Mouse (Mus musculus) left cerebral cortex, adult 11 months (tissue): Measurements from ENCODE around the gene Scrn2.

Experiments
- DNase-seq: peaks from one replicate; pipeline ENCODE4 v3.0.0; 2022; ENCODE audit warnings: low spot score

Scrn2 gene

GRCm38 (mm10) chr11:97018583-97019344 is 11.0 kb upstream of the Scrn2 start:
- no peak for DNase-seq

DNA sequence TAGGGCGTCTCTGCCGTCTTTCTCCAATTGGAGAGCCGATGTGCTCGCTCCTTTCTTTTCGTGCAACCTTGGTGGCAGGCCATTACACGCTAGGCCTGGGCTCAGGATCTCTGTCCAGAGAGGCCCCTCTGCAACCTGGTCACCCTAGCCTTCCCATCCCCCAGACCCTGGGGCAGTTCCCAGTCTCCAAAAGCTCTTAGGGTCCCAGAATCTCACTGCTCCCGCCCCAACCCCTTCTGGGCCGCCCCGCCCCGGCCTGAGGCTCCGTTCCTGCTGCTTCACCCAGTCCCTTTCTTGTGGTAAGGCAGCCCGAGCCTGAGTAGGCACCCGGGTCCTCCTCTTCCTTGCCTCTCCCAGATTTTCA is 10.4 kb upstream of the Scrn2 start:
- no peak for DNase-seq

DNA sequence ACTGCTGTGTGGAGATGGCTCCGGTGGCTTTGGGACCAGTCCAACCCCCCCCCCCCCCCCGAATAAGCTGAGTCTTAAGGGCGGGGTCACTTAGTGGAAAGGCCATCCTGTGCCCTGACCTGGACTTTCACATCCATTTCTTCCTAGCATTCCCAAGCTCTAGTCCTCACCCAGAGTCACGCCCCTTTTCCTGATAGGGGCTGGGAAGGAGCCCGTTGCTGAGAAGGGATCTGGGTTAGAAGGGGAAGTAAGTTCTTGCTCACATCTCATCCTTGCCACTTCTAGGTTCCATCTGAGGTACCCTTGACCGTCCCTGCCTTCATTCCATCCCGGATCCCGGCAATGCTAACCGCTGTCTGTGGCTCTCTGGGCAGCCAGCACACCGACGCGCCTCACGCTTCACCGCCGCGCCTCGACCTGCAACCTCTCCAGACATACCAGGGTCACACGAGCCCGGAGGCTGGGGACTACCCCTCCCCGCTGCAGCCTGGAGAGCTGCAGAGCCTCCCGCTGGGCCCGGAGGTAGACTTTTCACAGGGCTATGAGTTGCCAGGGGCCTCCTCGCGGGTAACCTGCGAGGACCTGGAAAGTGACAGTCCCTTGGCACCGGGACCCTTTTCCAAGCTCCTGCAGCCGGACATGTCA is 8.5 kb upstream of the Scrn2 start:
- DNase-seq = no peak

DNA sequence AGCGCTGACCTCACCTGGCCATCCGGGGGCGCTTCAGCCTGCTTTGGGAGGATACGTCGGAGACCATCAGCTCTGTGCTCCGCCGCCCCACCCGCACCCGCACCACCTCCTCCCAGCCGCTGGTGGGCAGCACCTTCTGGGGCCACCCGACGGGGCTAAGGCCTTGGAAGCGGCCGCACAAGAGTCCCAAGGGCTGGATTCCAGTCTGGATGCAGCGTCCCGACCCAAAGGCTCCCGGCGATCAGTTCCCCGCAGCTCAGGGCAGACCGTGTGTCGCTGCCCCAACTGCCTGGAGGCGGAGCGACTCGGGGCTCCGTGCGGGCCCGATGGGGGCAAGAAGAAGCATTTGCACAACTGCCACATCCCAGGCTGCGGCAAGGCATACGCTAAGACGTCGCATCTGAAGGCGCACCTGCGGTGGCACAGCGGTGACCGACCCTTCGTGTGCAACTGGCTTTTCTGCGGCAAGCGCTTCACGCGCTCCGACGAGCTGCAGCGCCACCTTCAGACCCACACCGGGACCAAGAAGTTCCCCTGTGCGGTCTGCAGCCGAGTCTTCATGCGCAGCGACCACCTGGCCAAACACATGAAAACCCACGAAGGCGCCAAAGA is 7.8 kb upstream of the Scrn2 start:
- no peak for DNase-seq

DNA sequence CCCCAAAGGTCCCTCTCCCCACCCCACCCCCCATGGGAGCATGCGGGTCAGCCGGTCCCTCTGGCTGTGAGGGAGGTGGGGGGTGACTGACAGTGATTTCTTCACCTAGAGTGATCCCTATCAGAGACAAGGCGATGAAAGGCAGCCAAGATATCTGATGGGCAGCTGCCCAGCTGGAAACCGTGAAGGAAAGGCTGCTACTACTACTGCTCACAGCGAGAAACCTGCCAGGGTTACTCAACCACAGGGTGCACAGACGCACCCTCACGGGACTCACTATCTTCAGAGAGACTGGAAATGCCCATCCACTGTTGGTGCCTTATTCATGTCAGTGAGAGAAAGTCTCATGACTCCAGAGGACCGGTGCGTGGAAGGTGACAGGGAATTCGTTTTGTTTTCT is 4.8 kb upstream of the Scrn2 start:
- DNase-seq = no peak

- peak; percentile 64 for DNase-seq
Measured at GRCm38 (mm10) chr11:97025721-97026344, 3.9 kb upstream of the Scrn2 start.

DNA sequence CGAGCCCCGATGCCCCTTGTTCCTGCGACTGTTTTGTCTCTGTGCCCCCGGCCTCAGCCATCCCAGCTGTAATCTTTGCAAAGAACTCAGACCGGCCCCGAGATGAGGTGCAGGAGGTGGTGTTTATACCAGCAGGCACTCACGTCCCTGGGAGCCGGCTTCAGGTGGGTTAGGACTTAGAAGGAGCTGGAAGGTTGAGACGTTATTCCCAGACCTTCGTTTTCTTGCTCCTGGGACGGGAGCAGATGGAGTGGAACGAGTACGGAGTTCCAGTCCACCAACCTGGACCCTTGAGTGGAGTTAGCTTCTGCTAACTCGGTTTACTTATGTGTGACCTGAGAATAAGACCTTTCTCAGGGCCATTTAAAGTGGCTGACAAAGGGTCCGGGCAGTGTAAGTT is 688 bp downstream of the Scrn2 start:
- DNase-seq = no peak

GRCm38 (mm10) chr11:97031977-97032376 is 2.2 kb downstream of the Scrn2 start:
- DNase-seq = no peak

DNA sequence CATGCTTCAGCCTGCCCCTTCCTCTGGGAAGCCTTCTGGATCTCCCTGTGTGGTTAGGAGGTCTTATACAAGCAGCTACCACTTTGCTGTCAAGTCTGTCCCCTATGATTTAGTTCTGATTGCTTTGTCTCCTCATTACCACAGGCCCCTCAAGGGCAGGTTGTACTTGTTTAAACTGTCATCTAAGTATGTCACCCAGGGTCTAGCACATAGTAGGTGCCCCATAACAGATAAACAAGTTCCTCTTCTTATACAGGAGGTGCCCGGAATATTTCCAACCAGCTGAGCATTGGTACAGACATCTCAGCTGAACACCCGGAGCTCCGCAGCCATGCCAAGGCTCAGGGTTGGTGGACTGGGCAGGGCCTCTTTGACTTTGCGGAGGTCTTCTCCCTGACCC is 2.8 kb downstream of the Scrn2 start:
- no peak for DNase-seq

DNA sequence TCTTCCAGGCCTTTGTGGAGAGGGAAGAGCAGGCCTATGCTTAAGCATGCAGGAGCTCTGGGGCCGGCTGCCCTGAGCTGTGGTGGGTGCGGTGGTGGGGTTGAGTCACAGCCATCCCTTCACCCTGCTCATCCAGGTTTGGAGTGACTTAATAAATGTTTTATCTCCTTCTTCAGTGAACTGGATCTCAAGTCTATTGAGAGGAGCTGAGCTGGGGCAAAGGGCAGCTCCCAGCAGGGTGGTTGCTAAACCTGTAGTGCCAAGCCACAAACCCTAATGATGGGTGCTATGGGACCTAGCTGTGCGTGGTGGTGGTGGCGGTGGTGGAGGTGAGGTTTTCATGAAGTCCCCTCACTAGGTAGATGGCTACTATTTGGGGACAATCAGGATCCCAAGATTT is 4.0 kb downstream of the Scrn2 start:
- no peak for DNase-seq

DNA sequence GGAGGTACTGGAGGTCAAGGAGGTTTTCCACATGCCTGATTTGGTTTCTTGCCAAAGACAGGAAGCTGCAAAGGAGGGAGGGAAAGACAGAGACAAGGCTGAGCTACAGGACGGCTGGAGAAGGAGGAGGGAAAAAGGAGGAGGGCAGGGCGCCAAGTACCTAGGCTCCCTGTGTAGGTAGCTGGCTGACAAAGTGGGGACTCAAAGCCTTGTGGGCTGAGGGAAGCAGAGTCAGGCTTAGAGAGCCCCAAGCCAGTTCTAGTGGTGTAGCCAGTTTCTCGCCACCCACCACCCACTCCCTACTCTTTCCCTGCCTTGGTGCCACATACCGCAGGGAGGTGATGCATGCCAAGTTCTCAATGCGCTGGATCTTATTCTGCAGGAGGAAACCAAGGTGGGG is 6.4 kb downstream of the Scrn2 start:
- no peak for DNase-seq

GRCm38 (mm10) chr11:97038881-97039280 is 9.1 kb downstream of the Scrn2 start:
- no peak for DNase-seq

- DNase-seq = no peak
Measured at GRCm38 (mm10) chr11:97040301-97041021, 10.7 kb downstream of the Scrn2 start.

DNA sequence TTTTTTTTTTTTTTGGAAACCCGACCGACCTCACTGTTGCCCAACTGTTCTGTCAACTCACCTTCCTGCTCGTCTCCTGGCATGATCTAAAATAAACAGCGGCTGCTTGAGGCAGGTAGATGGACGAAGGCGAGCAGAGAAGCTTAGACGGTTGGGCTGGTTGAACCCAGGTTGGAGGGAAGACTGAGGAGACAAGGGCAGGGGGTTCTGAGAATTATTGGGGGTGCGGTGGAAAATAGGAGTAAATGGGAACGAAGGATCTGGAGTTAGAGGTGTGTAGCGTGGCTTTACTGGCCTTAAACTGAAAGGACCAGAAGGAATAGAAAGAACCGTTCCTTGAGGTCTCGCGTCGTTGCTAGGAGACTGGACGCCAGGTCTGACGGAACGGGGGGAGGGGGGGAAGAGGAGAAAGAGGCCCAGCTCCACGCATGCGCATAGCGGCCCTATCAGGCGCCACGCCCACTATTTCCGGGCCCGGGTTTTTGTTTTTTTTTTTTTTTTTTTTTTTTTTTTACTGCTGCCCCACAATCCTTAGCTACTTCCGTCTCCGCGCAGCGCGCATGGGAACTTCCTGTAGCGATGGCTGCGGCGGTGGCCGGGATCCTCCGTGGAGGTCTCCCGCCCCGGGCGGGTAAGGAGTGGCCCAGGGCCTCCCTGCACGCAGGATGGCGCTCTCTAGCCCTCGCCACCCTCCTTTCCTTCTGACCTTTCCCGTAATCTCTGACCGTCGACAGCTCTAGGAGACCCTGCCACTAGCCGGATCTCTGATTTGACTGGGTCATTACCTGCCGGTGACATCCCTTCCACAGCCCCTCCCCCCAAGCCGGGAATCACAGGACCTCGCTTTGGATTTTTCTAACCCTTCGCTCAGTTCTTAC is 11.5 kb downstream of the Scrn2 start, which contains the start of the genes Lrrc46 and Mrpl10:
Gene Lrrc46, minus strand, starts transcription at position 386 of the 878 bp plus-strand sequence.
Gene Mrpl10, plus strand, starts transcription at position 539 of the 878 bp plus-strand sequence.
- DNase-seq = peak; percentile 75

- no peak for DNase-seq
Measured at GRCm38 (mm10) chr11:97044902-97045301, 15.2 kb downstream of the Scrn2 start.

DNA sequence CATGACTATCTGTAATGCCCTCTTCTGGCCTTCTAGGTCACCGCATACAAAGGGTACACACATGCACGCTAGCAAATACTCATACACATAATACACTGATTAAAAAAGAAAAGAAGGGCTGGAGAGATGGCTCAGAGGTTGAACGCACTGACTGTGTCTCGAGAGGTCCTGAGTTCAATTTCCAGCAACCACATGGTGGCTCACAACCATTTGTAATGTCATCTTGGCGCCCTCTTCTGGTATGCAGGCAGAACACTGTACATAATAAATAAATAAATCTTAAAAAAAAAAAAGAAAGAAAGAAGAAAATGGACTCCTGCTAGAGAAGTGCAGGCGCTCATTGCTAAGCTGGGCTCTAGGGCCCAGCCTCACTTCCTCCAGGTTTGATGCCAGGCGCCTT is 16.1 kb downstream of the Scrn2 start:
- no peak for DNase-seq

DNA sequence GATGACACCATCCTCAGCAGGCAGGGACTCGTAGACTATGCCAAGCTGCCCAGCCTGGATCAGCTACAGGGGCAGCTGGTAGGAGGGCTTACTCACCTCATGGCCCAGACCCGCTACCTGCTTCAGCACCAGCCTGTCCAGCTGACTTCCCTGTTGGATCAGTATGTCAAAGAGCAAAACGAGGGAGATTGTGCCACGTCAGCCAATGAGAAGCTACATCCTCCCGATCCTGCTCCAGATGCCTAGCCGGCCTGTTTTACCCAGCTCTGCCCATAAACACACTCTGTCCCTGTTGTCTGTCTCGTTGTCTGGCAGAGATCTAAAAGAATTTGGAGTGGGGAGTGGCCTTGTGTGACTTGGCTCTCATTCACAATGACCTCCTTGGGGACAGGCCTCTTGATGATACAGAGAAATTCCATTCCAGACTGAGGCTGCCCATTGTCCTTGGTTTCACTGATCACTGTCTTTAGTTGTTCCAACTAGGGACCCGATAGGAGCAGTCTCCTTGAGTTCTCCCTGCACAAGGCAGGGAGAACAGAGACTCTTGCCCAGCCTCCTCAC is 18.4 kb downstream of the Scrn2 start:
- no peak for DNase-seq

DNA sequence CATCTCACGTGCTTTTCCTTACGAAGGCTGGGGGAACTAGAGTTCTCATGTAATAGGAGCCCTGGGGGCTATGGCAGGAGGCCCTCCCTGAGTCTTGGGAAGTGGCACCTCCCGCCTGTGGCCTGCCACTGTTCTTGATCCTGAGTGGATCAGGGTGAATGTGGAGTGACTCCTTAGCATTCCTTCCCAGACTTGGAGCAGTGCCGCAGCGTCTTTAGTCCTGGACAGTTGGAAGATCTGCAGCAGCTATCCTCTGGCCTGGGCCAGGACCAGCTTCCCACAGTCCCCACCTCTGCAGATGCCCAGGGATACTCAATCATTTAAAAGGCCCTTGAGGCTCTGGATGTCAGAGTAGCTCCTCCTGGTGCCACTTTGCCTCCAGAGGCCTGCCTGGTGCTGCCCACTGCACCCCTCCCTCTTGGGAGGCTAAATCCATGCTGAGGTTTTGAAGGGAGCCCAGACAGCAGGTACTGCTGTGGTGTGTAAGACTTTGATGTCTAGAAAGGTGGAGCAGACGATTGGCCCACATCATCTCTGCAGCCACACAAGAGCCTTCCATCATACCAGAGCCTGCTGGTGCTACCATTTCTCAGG is 19.9 kb downstream of the Scrn2 start:
- no peak for DNase-seq

DNA sequence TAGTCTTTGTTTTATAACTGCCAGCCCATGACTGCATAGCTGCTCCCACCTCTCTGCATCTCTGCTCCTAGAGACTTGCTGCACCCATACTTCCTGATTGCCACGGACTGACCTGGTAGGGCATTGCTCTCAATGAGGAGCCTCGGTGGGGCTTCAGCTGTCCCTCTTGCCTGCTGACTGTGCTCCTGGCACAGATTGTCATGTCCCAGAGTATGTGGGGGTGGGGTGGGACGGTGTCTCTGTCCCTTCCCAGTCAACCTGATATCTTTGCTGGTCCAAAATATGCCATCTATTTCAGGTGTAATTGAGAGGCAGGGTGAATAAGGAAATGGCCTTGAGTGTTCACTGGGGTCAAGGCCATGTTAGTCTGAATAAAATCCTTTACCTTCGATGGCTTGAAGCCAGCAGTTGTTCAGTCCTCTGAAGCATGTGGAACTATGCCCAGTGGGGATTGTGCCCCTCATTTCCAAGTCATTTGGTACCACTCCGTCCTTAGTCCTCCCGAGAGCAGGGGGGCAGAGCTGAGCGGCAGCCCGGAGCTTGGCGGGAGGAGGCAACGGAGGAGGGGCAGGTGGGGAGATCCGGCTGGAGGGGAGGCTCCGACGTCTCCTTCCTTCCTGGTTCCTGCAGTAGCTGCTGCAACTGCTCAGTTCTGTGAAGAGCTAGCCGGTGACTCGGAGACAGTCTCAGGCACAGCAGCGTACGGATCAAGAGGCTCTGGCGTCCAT is 20.6 kb downstream of the Scrn2 start, which contains the start of gene Osbpl7:
Gene Osbpl7, plus strand, starts transcription at position 413 of the 728 bp plus-strand sequence.
- no peak for DNase-seq
